Mouse (Mus musculus): Measurements from ENCODE around the gene Tmem237. TPM values are rescaled to one million over a fixed set of nuclear protein-coding genes. Genes with fewer than 3 reads are reported as not detected.

Gene Tmem237
- 4.3 TPM for total RNA-seq (2023)

GRCm38 (mm10) chr1:59119720-59120457, at the start of gene Tmem237:
Gene Tmem237, minus strand, starts transcription at chr1:59120408.

GRCm38 (mm10) chr1:59163030-59163461, 42.8 kb upstream of the Tmem237 start, which contains the start of gene Mpp4:
Gene Mpp4, minus strand, starts transcription at chr1:59163389.

GRCm38 (mm10) chr1:59094705-59095104, 25.5 kb downstream of the Tmem237 start, which contains the start of gene C2cd6:
Gene C2cd6, minus strand, starts transcription at chr1:59094900.

Other genes starting within 250 kb of the Tmem237 start
- 75.7 TPM for gene Trak2, start 147.0 kb downstream of the Tmem237 start, total RNA-seq (2023)
- gene Stradb, start 146.9 kb downstream of the Tmem237 start, total RNA-seq (2023) = 10.9 TPM
- gene C2cd6, start 25.5 kb downstream of the Tmem237 start, total RNA-seq (2023) = not detected
- gene Mpp4, start 43.0 kb upstream of the Tmem237 start, total RNA-seq (2023) = 0.89 TPM
- gene Als2, start 116.8 kb upstream of the Tmem237 start, total RNA-seq (2023) = 12.9 TPM
- gene Cdk15, start 136.5 kb upstream of the Tmem237 start, total RNA-seq (2023) = not detected

Measured in CD4-positive naive resting alpha-beta T cell, adult 57 days (primary cell).